Mouse (Mus musculus) heart, embryonic 11.5 days (tissue): ENCODE data around the gene Utp11. TPM values are rescaled to one million over a fixed set of nuclear protein-coding genes. Genes with fewer than 3 reads are reported as not detected.

ENCODE experiments used
- ATAC-seq: fragments of 200-750 bp; cut with Nextera tagmentation; replicated peaks from 2 replicates; pipeline ENCODE4 v1.8.0; 2017; ENCODE audit warnings: moderate library complexity; ENCODE audit not compliant: insufficient number of reproducible peaks, low FRiP score, low TSS enrichment
- H3K27ac ChIP-seq: fragments of 300-500 bp; sonication (generic); 2 replicates; pipeline ENCODE4 v1.5.1; 2014; ENCODE audit warnings: mild to moderate bottlenecking, low read depth, low read length
- H3K27me3 ChIP-seq: fragments of 300-500 bp; sonication (generic); 2 replicates; pipeline ENCODE4 v1.6.1; 2014; ENCODE audit warnings: mild to moderate bottlenecking, low read length, mixed read lengths; ENCODE audit not compliant: control insufficient read depth, insufficient read depth
- H3K36me3 ChIP-seq: fragments of 300-500 bp; sonication (generic); 2 replicates; pipeline ENCODE4 v1.6.1; 2014; ENCODE audit warnings: mild to moderate bottlenecking, low read length, moderate library complexity, mixed read lengths; ENCODE audit not compliant: control insufficient read depth, insufficient read depth
- H3K4me1 ChIP-seq: fragments of 300-500 bp; sonication (generic); 2 replicates; pipeline ENCODE4 v1.6.1; 2014; ENCODE audit warnings: low read length; ENCODE audit not compliant: control insufficient read depth, insufficient read depth
- H3K4me2 ChIP-seq: fragments of 300-500 bp; sonication (generic); 2 replicates; pipeline ENCODE4 v1.6.1; 2014; ENCODE audit warnings: mild to moderate bottlenecking, moderate library complexity
- H3K4me3 ChIP-seq: fragments of 300-500 bp; sonication (generic); 2 replicates; pipeline ENCODE4 v1.5.1; 2014; ENCODE audit warnings: low read depth, low read length
- H3K9ac ChIP-seq: fragments of 300-500 bp; sonication (generic); 2 replicates; pipeline ENCODE4 v1.6.1; 2014; ENCODE audit warnings: mild to moderate bottlenecking, low read depth, low read length, moderate library complexity
- H3K9me3 ChIP-seq: fragments of 300-500 bp; sonication (generic); replicated peaks from 2 replicates; pipeline ENCODE4 v1.6.1; 2016; ENCODE audit warnings: low read length; ENCODE audit not compliant: control insufficient read depth
- WGBS: fragments of 180-500 bp; shearing (Covaris S2); extraction: QIAGEN DNeasy Blood & Tissue Kit; methylation state at CpG from one replicate; pipeline ENCODE4 v1.1.7; 2014; ENCODE audit not compliant: insufficient replicate concordance; 5-methylcytosine and 5-hydroxymethylcytosine counted together
- polyA plus RNA-seq: library from polyadenylated mRNA; unstranded; fragments of >200 nt; fragmentation: Nextera tagmentation; extraction: Ambion mirVana; gene quantifications from 2 replicates; pipeline ENCODE4 v1.2.1, GENCODE M21; 2014

Gene Utp11
- polyA plus RNA-seq, 1 experiment from 2014 or later, result 60.7 TPM

DNA sequence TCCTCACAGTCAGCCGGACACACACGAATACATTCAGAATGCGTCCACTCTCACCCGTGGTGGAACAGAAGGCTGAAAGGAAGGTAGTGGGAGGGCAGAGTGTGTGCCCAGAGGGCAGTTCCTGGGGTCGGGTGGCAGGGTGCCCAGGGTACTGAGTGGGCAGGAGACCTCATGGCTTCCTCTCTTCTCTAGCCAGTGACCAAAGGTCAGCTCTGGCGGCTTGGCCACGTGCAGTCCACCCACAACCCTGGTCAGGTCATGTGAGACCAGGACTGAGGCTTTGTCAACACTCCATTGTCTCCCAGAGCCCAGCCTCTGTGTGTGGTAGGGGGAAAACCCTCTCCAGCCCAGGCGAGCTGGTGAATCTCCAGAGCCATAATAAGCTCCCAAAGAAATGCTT, 23.2 kb downstream of the Utp11 start:
- WGBS, result 71% methylated on average over 8 of the region's 8 CpGs

GRCm38 (mm10) chr4:124668078-124668477, 25.3 kb downstream of the Utp11 start:
- H3K9ac ChIP-seq, result no peak overlapping the region
- H3K4me3 ChIP-seq, result no peak overlapping the region
- H3K9me3 ChIP-seq, result no peaks in the 10 kb centered on the region
- H3K4me2 ChIP-seq, result no peak overlapping the region
- no peak for ATAC-seq
- H3K27ac ChIP-seq, result no peak overlapping the region
- H3K36me3 ChIP-seq, result no peaks in the 10 kb centered on the region
- 21% methylated on average over 8 of the region's 8 CpGs for WGBS
- peaks cover 5% of the 10 kb centered on the region; the same call in 1 of the 2 replicates for H3K4me1 ChIP-seq
- peaks cover 56% of the 10 kb centered on the region for H3K27me3 ChIP-seq

More for the DNA sequence above, 23.2 kb downstream of the Utp11 start:
- Histone ChIP-seq H3K4me2 (no peak overlapping the region), H3K27me3 (peaks cover 40% of the 10 kb centered on the region), H3K27ac (no peak overlapping the region), H3K9me3 (no peaks in the 10 kb centered on the region), H3K36me3 (no peaks in the 10 kb centered on the region), H3K4me1 (peaks cover 5% of the 10 kb centered on the region; the same call in 1 of the 2 replicates), H3K4me3 (no peak overlapping the region), H3K9ac (no peak overlapping the region)
- ATAC-seq, result no peak

GRCm38 (mm10) chr4:124667476-124668033, 25.8 kb downstream of the Utp11 start:
- peaks cover 5% of the 10 kb centered on the region; the same call in 1 of the 2 replicates for H3K4me1 ChIP-seq
- H3K9ac ChIP-seq, result no peak overlapping the region
- ATAC-seq, result no peak
- H3K4me3 ChIP-seq, result no peak overlapping the region
- peaks cover 57% of the 10 kb centered on the region for H3K27me3 ChIP-seq
- 41% methylated on average over 14 of the region's 14 CpGs for WGBS
- H3K9me3 ChIP-seq, result no peaks in the 10 kb centered on the region
- H3K36me3 ChIP-seq, result no peaks in the 10 kb centered on the region
- H3K4me2 ChIP-seq, result no peak overlapping the region
- H3K27ac ChIP-seq, result no peak overlapping the region

DNA sequence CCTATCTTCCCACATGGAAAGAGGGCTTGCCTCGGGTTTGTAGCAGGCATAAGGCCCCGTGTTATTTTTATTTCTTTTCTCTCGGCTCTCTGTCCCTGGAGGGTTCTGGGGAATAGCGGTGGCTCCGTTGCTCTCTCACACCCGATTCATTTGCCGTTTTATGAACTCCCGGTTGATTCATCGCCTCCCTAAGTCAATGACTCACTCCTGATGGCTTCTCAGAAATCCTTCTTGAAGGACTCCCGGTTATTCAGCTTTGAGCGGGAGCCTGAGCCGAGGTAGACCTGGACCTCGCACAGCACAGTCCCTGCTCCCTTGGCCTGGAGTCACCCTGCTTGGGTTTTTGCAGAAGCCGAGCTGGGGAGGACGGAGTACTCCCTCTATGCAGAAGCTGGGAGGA, 28.8 kb downstream of the Utp11 start:
- H3K4me3 ChIP-seq, result no peak overlapping the region
- no peak overlapping the region for H3K9ac ChIP-seq
- H3K27ac ChIP-seq, result no peak overlapping the region
- no peak for ATAC-seq
- no peaks in the 10 kb centered on the region for H3K36me3 ChIP-seq
- no peaks in the 10 kb centered on the region for H3K4me1 ChIP-seq
- H3K27me3 ChIP-seq, result peaks cover 78% of the 10 kb centered on the region
- H3K9me3 ChIP-seq, result no peaks in the 10 kb centered on the region
- H3K4me2 ChIP-seq, result no peak overlapping the region
- WGBS, result 71% methylated on average over 15 of the region's 15 CpGs

GRCm38 (mm10) chr4:124664185-124664584, 29.2 kb downstream of the Utp11 start:
- H3K36me3 ChIP-seq, result no peaks in the 10 kb centered on the region
- H3K4me2 ChIP-seq, result no peak overlapping the region
- H3K4me3 ChIP-seq, result no peak overlapping the region
- no peak for ATAC-seq
- H3K9ac ChIP-seq, result no peak overlapping the region
- no peak overlapping the region for H3K27ac ChIP-seq
- WGBS, result 79% methylated on average over 9 of the region's 9 CpGs
- peaks cover 2% of the 10 kb centered on the region; the same call in 1 of the 2 replicates for H3K4me1 ChIP-seq
- H3K9me3 ChIP-seq, result no peaks in the 10 kb centered on the region
- peaks cover 80% of the 10 kb centered on the region for H3K27me3 ChIP-seq

GRCm38 (mm10) chr4:124663034-124663433, 30.4 kb downstream of the Utp11 start:
- WGBS, result 49% methylated on average over 3 of the region's 3 CpGs
- Histone ChIP-seq H3K27ac (no peak overlapping the region), H3K4me2 (no peak overlapping the region), H3K9ac (no peak overlapping the region), H3K4me3 (no peak overlapping the region), H3K27me3 (peaks cover 88% of the 10 kb centered on the region), H3K4me1 (peaks cover 3% of the 10 kb centered on the region; the same call in 1 of the 2 replicates), H3K9me3 (no peaks in the 10 kb centered on the region), H3K36me3 (no peaks in the 10 kb centered on the region)
- no peak for ATAC-seq

DNA sequence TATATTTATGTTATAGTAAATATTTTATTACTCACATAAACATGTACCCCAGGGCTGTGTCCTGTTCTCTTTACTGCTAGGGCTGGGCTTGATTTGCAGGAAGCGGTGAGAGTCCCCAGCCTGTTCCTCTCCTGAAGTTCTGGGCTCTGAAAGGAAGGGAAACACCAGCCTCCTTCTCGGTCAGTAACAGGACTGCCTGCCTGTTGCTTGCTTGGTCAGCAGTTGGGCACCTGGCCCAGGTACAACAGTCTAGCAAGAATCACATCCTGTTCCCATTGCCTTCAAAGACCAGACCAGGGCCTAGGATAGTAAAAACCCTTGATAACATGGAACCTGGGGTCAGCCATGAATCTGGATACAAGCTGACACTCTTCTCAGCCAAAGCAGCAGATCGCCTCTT, 32.8 kb downstream of the Utp11 start:
- peaks cover 92% of the 10 kb centered on the region for H3K27me3 ChIP-seq

DNA sequence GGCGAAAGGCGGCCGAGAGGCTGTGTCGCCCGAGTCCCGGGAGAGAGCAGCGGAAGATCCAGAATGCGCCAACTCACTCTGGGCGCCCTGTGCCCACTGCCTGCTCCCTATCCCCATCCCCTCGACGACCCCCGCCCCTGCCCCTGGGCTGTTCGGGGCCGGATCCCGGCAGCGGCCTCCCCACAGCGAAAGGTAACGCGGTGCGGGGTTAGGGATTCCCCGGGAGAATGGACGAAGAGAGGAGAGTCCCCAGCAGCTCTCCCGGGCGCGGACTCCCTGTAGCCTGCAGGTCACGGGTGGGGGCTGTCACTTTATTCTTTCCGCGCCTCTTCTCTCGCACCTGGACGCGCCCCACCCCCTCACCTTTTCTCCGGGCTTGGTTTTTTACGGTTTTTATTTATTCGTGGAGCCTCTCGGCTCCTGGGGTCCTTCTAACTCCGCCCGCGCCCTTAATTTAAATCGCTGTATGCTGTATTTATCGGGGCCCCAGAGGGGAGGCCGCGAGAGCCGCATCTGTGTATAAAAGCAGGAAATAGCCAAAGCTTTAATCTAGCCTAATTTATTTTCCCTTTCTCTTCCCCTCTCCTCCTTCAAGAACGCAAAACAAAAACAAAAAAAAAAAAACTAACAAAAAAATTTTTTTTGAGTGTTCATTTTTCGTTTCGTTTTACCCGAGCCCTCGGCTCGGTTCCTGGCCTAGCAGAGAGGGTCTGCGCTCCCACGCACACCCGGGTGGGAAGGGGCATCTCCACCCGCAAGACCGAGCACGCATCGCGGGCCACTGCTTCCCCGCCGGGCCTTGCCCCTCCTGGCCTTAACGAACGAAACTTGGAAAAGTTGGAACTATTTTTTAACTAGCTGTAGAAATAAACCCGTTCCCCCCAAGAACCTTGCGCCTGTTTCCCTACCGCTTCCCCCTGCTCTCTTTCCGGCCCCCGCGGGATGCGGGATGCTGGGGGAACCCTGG, 33.9 kb downstream of the Utp11 start:
- Histone ChIP-seq H3K4me1 (peaks cover 10% of the 10 kb centered on the region), H3K9me3 (no peaks in the 10 kb centered on the region), H3K27me3 (peaks cover 92% of the 10 kb centered on the region), H3K36me3 (no peaks in the 10 kb centered on the region), H3K27ac (no peak overlapping the region), H3K4me2 (peak overlapping the region; percentile 53), H3K4me3 (peak overlapping the region; percentile 31), H3K9ac (no peak overlapping the region)
- WGBS, result 1% methylated on average over 68 of the region's 68 CpGs
- no peak for ATAC-seq

More for the DNA sequence above, 32.8 kb downstream of the Utp11 start:
- H3K4me2 ChIP-seq, result no peak overlapping the region
- no peaks in the 10 kb centered on the region for H3K9me3 ChIP-seq
- ATAC-seq, result no peak
- no peak overlapping the region for H3K27ac ChIP-seq
- H3K9ac ChIP-seq, result no peak overlapping the region
- H3K4me1 ChIP-seq, result peaks cover 10% of the 10 kb centered on the region
- no peak overlapping the region for H3K4me3 ChIP-seq
- no peaks in the 10 kb centered on the region for H3K36me3 ChIP-seq
- 41% methylated on average over 3 of the region's 3 CpGs for WGBS
